24 mouse cellular contexts compared by ENCODE assay signal in genomic region chr2:132939056-132939455, GRCm38 (mm10). TPM values are rescaled to one million over a fixed set of nuclear protein-coding genes. Genes with fewer than 3 reads are reported as not detected.
A peak's percentile ranks its signal among the peaks of the same experiment; 100 is the strongest.
DNase-seq lines count a peak whose midpoint lies in the region; ATAC-seq and TF ChIP-seq lines count a peak whose summit lies in the region.
"Had no signal": no experiment of that assay in that cellular context is flagged by ENCODE, and none has a peak within 500 bp of the region (broad histone marks: within the 10 kb centered on the region; RNA-seq: fewer than 3 reads in every experiment).

No protein-coding gene starts in this region.

- intact Hi-C loops in heart, postnatal 10 days (cut with DNase I), result no loop called here

- no peaks in the 10 kb centered on the region for H3K36me3 ChIP-seq in E14TG2a.4 (ENCODE audit: insufficient read depth, low read length)
- H3K36me3 ChIP-seq in kidney, embryonic 15.5 days, result no peaks in the 10 kb centered on the region
- H3K36me3 ChIP-seq: G1E; limb, embryonic 13.5 days; neural tube, embryonic 12.5 days had no signal

- H3K9ac ChIP-seq in kidney, embryonic 15.5 days, result no peak overlapping the region
- H3K9ac ChIP-seq: limb, embryonic 13.5 days; liver, embryonic 14.5 days; neural tube, embryonic 12.5 days had no signal

- no peak overlapping the region for H3K4me2 ChIP-seq in kidney, embryonic 15.5 days
- H3K4me2 ChIP-seq: heart, embryonic 11.5 days; limb, embryonic 13.5 days; neural tube, embryonic 12.5 days had no signal

- WGBS in kidney, embryonic 15.5 days, result 69% methylated on average over 14 of the region's 14 CpGs
- 38% methylated on average over 14 of the region's 14 CpGs for WGBS in large intestine, adult 2 months

- 0 out of 2 replicates have a peak, but pooled peaks cover 3% of the 10 kb centered on the region for H3K9me3 ChIP-seq in E14TG2a.4 (ENCODE audit: low read length)
- no peaks in the 10 kb centered on the region for H3K9me3 ChIP-seq in kidney, embryonic 15.5 days (replicated peaks)
- H3K9me3 ChIP-seq: G1E; limb, embryonic 13.5 days; neural tube, embryonic 12.5 days had no signal

- peaks cover 26% of the 10 kb centered on the region for H3K27me3 ChIP-seq in E14TG2a.4 (ENCODE audit: insufficient read depth, low read length)
- peaks cover 21% of the 10 kb centered on the region for H3K27me3 ChIP-seq in kidney, embryonic 15.5 days

- peak; percentile 17 for DNase-seq in ZHBTc4 (ENCODE audit: low read depth, low spot score)
- DNase-seq in large intestine, adult 2 months (ENCODE audit: low read depth, low spot score), result peak; percentile 95
- DNase-seq in cerebellum, adult 8-10 months, result no peak
- DNase-seq in heart, postnatal 10 days, result no peak
- no peak for DNase-seq in layer of hippocampus, postnatal 25 days (ENCODE audit: extremely low spot score in 1 of 2, low spot score in 1 of 2)
- DNase-seq: cerebellum, postnatal 14 days; embryo, embryonic 11 days; heart, postnatal 36 days; lung, postnatal 10 days; right cerebral cortex, postnatal 25 days; thymus, adult 18-20 months had no signal

- ATAC-seq in kidney, embryonic 15.5 days (replicated peaks; ENCODE audit: low FRiP score), result peak; percentile 52
- ATAC-seq: hindbrain, embryonic 16.5 days had no signal

- H3K4me1 ChIP-seq in E14TG2a.4 (replicated peaks; ENCODE audit: low read depth, low read length), result peaks cover 4% of the 10 kb centered on the region; the same call in 1 of the 2 replicates
- H3K4me1 ChIP-seq in kidney, embryonic 15.5 days, result no peaks in the 10 kb centered on the region
- H3K4me1 ChIP-seq: limb, embryonic 13.5 days; neural tube, embryonic 12.5 days had no signal

- peak overlapping the region; percentile 51 for H3K4me3 ChIP-seq in E14TG2a.4 (replicated peaks; ENCODE audit: low read length)
- no peak overlapping the region for H3K4me3 ChIP-seq in kidney, embryonic 15.5 days (replicated peaks)
- H3K4me3 ChIP-seq: layer of hippocampus, adult 2 months; limb, embryonic 13.5 days; neural tube, embryonic 12.5 days had no signal

- no peak for TF ChIP-seq CTCF in E14TG2a.4 (conservative IDR thresholded peaks at IDR 0.05; ENCODE audit: low read length)

- H3K27ac ChIP-seq in kidney, embryonic 15.5 days, result peak overlapping the region; percentile 34; the same call in 1 of the 2 replicates
- H3K27ac ChIP-seq: layer of hippocampus, adult 2 months; limb, embryonic 13.5 days; liver, embryonic 14.5 days; neural tube, embryonic 12.5 days had no signal

RNA-seq across cellular contexts. Expression of gene Fermt1, which starts 6.7 kb away (rescaled TPM):
- polyA plus RNA-seq in kidney, embryonic 15.5 days (2015; fragmentation: Nextera tagmentation; extraction: Ambion mirVana), result 14.9 and 16.2 TPM in 2 replicates
- 15.7 and 25.2 TPM in 2 replicates for polyA plus RNA-seq in large intestine, adult 2 months (2012; rRNA removed)
- total RNA-seq in heart, postnatal 10 days (2021), result not detected
- total RNA-seq in layer of hippocampus, postnatal 25 days (2021), result under 1 TPM; 0.22 to 0.49 TPM
- total RNA-seq: adrenal gland, adult 18-20 months; gastrocnemius, postnatal 4 days; heart, postnatal 36 days; megakaryocyte-erythroid progenitor cell, adult 5-6 weeks had no signal
- polyA plus RNA-seq: G1E; midbrain, postnatal 0 days had no signal

RNA-seq across cellular contexts. Expression of gene Lrrn4, which starts 58.4 kb away (rescaled TPM):
- polyA plus RNA-seq in kidney, embryonic 15.5 days (2015; fragmentation: Nextera tagmentation; extraction: Ambion mirVana), result 1.3 and 2.3 TPM in 2 replicates
- polyA plus RNA-seq in large intestine, adult 2 months (2012; rRNA removed), result 1.6 and 2.3 TPM in 2 replicates
- 10 to 100 TPM in 1 of 2 experiments, 1 to 10 TPM in 1; 7.0 to 11.7 TPM for total RNA-seq in heart, postnatal 10 days (2021)
- under 1 TPM; 0.56 to 0.98 TPM for total RNA-seq in layer of hippocampus, postnatal 25 days (2021)
- total RNA-seq: megakaryocyte-erythroid progenitor cell, adult 5-6 weeks had no signal
- polyA plus RNA-seq: G1E had no signal

Comparison
In these comparisons a context has a peak if more than half of its experiments do, and no peak if none do; other contexts are left out.
1. DNase-seq: peak in ZHBTc4 (single experiment) and large intestine, adult 2 months (single experiment); none in cerebellum, adult 8-10 months (single experiment), heart, postnatal 10 days (0 of 2) and layer of hippocampus, postnatal 25 days (0 of 2).
2. RNA of gene Lrrn4, which starts 58.4 kb away (total RNA-seq): 7.0 to 11.7 TPM in heart, postnatal 10 days; 0.56 to 0.98 TPM in layer of hippocampus, postnatal 25 days; every median in the first group is over 4 times any median in the second.